Mouse (Mus musculus) embryo, embryonic 11 days (tissue): Measurements from ENCODE around the gene Gm13288.
"Not testable (repeated sequence)": the region's sequence is repeated elsewhere in the genome, so short reads cannot be mapped to it uniquely, and the experiment has no call there.

Source experiments
- DNase-seq: peaks from one replicate; pipeline ENCODE4 v3.0.0-alpha.2; 2015

Gm13288 gene

GRCm38 (mm10) chr4:88805231-88805630 is at the start of gene Gm13288:
TSS of gene Gm13288 (plus strand) at chr4:88805531.
- DNase-seq, result not testable (repeated sequence)

DNA sequence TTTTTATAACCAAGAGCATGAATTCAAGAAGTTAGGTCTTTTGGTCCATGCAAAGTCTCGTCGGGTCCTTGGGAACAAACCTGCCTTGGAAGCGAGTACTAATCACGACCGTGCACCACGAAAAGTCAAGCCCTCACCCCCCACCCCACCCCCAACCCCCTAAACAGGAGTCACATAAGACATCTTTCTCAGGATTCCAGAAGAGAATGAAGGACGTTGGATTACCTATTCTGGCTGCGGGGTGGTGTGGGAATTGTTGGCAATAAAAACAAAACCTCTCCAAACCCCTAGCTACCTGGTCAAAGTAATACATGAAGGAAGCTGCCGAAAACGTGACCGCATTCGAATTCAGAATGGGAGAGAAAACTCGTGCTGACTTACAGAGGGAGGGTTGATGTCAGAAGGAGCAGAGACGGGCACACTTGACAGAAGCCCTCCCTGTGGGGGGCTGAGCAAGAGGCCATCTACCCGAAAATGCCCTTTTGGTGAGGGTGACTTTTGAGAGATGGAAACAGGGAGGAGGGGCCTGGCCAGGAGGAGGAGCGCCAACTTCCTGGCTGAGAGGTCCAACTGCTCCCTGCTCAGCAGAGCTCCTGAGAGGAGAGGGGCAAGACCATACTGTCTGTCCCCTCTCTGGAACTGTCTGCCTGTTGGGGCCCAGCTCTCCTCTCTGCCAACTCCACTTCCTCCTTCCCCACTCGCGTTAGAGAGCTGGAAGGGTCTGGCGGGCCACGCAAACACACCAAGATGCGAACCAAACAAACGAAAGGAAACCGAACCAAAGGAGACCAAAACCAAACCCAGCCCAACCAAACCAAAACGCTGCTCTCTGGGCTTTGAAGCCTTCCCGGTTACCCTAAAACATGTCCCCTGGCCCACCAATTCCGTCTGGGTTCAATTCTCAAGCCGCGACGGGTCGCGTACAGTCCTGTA is 48.5 kb upstream of the Gm13288 start:
- DNase-seq, result not testable (repeated sequence)

GRCm38 (mm10) chr4:88757628-88758031 is 47.7 kb upstream of the Gm13288 start:
- peak; percentile 92 for DNase-seq

DNA sequence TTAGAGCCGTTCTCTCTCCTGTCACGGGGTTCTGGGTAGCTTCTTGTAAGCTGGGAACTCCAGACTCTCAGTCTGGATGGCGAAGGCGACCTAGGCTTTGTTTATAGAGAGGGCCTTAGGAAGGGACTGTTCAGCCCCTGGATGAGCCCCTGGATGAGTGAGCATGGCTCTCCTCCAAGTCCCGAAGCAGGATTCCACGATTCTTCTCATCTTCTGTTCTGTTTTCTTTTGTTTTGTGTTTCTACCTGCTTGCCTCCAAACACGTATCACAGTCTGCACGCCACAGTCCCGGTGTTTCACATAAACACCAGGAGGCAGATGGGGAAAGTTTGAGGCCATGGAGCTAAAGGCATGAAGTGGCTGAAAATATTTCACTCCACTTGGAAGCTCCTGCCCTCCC is 46.6 kb upstream of the Gm13288 start:
- DNase-seq, result not testable (repeated sequence)

GRCm38 (mm10) chr4:88759610-88760268 is 45.6 kb upstream of the Gm13288 start, which contains the start of gene Gm13283:
TSS of gene Gm13283 (plus strand) at chr4:88760119.
- DNase-seq, result not testable (repeated sequence)

DNA sequence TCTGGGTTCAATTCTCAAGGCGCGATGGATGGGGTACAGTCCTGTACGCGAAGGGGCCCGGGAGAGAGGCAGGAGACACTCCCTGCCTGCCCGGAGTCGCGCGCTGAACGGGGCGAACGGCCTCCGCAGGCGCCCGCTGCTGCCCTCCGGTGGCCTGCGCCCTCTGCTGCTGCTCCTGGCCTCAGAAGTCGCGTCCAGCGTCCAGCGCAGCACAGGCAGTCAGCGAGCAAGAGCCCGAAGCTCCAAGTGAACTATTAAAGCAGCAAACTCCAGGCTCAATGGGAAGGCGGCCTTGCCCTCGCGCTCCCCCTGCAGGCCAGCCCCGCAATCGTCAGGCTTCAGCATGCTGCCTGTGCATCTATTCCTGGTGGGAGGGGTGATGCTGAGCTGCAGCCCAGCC is 44.9 kb upstream of the Gm13288 start:
- DNase-seq, result peak; percentile 87

DNA sequence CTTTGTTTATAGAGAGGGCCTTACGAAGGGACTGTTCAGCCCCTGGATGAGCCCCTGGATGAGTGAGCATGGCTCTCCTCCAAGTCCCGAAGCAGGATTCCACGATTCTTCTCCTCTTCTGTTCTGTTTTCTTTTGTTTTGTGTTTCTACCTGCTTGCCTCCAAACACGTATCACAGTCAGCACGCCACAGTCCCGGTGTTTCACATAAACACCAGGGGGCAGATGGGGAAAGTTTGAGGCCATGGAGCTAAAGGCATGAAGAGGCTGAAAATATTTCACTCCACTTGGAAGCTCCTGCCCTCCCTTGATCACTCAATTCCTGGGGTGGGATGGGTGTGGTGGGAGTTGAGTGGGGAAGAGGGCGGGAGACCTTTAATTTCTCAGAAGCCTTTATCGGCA is 43.6 kb upstream of the Gm13288 start:
- not testable (repeated sequence) for DNase-seq

- not testable (repeated sequence) for DNase-seq
Measured at GRCm38 (mm10) chr4:88762341-88762740, 43.0 kb upstream of the Gm13288 start.

- DNase-seq, result peak; percentile 81
Measured at GRCm38 (mm10) chr4:88763384-88764018, 41.8 kb upstream of the Gm13288 start.

GRCm38 (mm10) chr4:88773534-88773933 is 31.8 kb upstream of the Gm13288 start, which contains the start of gene Gm13290:
TSS of gene Gm13290 (plus strand) at chr4:88773834.
- not testable (repeated sequence) for DNase-seq

GRCm38 (mm10) chr4:88776622-88777021 is 28.7 kb upstream of the Gm13288 start, which contains the start of gene Gm13289:
TSS of gene Gm13289 (plus strand) at chr4:88776922.
- DNase-seq, result not testable (repeated sequence)

GRCm38 (mm10) chr4:88779550-88779949 is 25.8 kb upstream of the Gm13288 start, which contains the start of gene Gm13272:
TSS of gene Gm13272 (plus strand) at chr4:88779850.
- DNase-seq, result not testable (repeated sequence)

DNA sequence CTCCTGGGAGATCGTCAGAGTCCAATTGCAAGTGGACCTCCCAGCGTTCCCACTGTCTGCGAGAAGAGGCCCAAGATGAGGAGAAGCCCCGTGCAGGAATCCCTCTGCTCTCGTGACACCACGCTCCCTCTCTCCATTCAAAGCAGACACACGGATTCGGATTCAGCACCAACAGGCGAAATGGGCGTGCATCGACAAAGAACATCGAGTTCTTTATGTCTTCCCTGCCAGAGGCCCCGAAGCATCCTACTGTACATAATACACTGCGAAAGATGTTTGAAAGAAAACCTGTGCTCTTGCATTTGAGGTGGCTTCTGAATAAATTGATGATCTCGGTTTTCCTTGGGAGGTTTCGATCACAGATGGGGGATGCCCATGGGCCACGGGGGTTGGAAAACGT is 25.0 kb upstream of the Gm13288 start:
- DNase-seq, result not testable (repeated sequence)

- DNase-seq, result not testable (repeated sequence)
Measured at GRCm38 (mm10) chr4:88781831-88782230, 23.5 kb upstream of the Gm13288 start, which contains the start of gene Ifnz. TSS of gene Ifnz (plus strand) at chr4:88782131.

- not testable (repeated sequence) for DNase-seq
Measured at GRCm38 (mm10) chr4:88782335-88782734, 23.0 kb upstream of the Gm13288 start.

- DNase-seq, result not testable (repeated sequence)
Measured at GRCm38 (mm10) chr4:88785409-88785808, 19.9 kb upstream of the Gm13288 start, which contains the start of gene Gm13276. TSS of gene Gm13276 (plus strand) at chr4:88785709.

DNA sequence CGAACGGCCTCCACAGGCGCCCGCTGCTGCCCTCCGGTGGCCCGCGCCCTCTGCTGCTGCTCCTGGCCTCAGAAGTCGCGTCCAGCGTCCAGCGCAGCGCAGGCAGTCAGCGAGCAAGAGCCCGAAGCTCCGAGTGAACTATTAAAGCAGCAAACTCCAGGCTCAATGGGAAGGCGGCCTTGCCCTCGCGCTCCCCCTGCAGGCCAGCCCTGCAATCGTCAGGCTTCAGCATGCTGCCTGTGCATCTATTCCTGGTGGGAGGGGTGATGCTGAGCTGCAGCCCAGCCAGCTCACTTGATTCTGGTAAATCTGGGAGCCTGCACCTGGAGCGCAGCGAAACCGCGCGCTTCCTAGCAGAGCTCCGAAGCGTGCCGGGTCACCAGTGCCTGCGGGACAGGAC is 16.9 kb upstream of the Gm13288 start, which contains the start of gene Gm13277:
Gm13277 (plus strand) TSS at position 231 of the 400 bp plus-strand sequence.
- not testable (repeated sequence) for DNase-seq

GRCm38 (mm10) chr4:88791250-88791649 is 14.1 kb upstream of the Gm13288 start, which contains the start of gene Gm13278:
TSS of gene Gm13278 (plus strand) at chr4:88791550.
- DNase-seq, result not testable (repeated sequence)

DNA sequence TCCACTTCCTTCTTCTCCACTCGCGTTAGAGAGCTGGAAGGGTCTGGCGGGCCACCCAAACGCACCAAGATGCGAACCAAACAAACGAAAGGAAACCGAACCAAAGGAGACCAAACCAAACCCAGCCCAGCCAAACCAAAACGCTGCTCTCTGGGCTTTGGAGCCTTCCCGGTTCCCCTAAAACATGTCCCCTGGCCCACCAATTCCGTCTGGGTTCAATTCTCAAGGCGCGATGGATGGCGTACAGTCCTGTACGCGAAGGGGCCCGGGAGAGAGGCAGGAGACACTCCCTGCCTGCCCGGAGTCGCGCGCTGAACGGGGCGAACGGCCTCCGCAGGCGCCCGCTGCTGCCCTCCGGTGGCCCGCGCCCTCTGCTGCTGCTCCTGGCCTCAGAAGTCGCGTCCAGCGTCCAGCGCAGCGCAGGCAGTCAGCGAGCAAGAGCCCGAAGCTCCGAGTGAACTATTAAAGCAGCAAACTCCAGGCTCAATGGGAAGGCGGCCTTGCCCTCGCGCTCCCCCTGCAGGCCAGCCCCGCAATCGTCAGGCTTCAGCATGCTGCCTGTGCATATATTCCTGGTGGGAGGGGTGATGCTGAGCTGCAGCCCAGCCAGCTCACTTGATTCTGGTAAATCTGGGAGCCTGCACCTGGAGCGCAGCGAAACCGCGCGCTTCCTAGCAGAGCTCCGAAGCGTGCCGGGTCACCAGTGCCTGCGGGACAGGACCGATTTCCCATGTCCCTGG is 11.2 kb upstream of the Gm13288 start, which contains the start of gene Gm13275:
Gm13275 (plus strand) TSS at position 552 of the 740 bp plus-strand sequence.
- DNase-seq, result not testable (repeated sequence)

- not testable (repeated sequence) for DNase-seq
Measured at GRCm38 (mm10) chr4:88797097-88797496, 8.2 kb upstream of the Gm13288 start, which contains the start of gene Gm13279. TSS of gene Gm13279 (plus strand) at chr4:88797397.

DNA sequence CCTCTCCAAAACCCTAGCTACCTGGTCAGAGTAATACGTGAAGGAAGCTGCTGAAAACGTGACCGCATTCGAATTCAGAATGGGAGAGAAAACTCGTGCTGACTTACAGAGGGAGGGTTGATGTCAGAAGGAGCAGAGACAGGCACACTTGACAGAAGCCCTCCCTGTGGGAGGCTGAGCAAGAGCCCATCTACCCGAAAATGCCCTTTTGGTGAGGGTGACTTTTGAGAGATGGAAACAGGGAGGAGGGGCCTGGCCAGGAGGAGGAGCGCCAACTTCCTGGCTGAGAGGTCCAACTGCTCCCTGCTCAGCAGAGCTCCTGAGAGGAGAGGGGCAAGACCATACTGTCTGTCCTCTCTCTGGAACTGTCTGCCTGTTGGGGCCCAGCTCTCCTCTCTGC is 6.0 kb upstream of the Gm13288 start, which contains the start of gene Gm13285:
Gm13285 (plus strand) TSS at position 301 of the 400 bp plus-strand sequence.
- not testable (repeated sequence) for DNase-seq
